8 mouse cellular contexts compared by ENCODE assay signal in genomic region chr1:128472022-128472712, GRCm38 (mm10). TPM values are rescaled to one million over a fixed set of nuclear protein-coding genes. Genes with fewer than 3 reads are reported as not detected.
DNase-seq lines count a peak whose midpoint lies in the region; ATAC-seq and TF ChIP-seq lines count a peak whose summit lies in the region.

No protein-coding gene starts in this region.

- peaks cover 8% of the 10 kb centered on the region; the same call in 1 of the 2 replicates for H3K4me1 ChIP-seq in hindbrain, embryonic 11.5 days (replicated peaks; ENCODE audit: control insufficient read depth, insufficient read depth, low read length)
- 0 out of 2 replicates have a peak, but pooled peaks cover 4% of the 10 kb centered on the region for H3K4me1 ChIP-seq in lung, postnatal 0 days (ENCODE audit: insufficient read depth, low read depth, low read length)

- peak overlapping the region; percentile 24 for H3K4me3 ChIP-seq in hindbrain, embryonic 11.5 days (ENCODE audit: low read depth, low read length)
- 0 out of 2 replicates have a peak overlapping the region, but pooled peaks have one; percentile 6 for H3K4me3 ChIP-seq in lung, postnatal 0 days (ENCODE audit: low read depth, low read length)

- WGBS in hindbrain, embryonic 11.5 days = under 1% methylated on average over 20 of the region's 20 CpGs
- WGBS in lung, postnatal 0 days = 4% methylated on average over 20 of the region's 20 CpGs

- POLR2A ChIA-PET in Patski (lab: Charles Lee) = no interaction called here

- in situ Hi-C loops in Patski (cut with MboI; ENCODE audit: low pct_unique_long_range_greater_than_20kb) = no loop called here

- ATAC-seq in Patski = peak; percentile 85
- ATAC-seq in hindbrain, embryonic 11.5 days (ENCODE audit: low FRiP score) = peak; percentile 94
- peak; percentile 90 for ATAC-seq in lung, postnatal 0 days

- no peaks in the 10 kb centered on the region for H3K9me3 ChIP-seq in hindbrain, embryonic 11.5 days (ENCODE audit: control insufficient read depth, low read length)
- H3K9me3 ChIP-seq in lung, postnatal 0 days (ENCODE audit: low read length) = no peaks in the 10 kb centered on the region

- H3K9ac ChIP-seq in hindbrain, embryonic 11.5 days (ENCODE audit: low read depth, low read length) = peak overlapping the region; percentile 41
- H3K9ac ChIP-seq in lung, postnatal 0 days (replicated peaks; ENCODE audit: low read depth) = no peak overlapping the region

- CTCF ChIA-PET in Patski (lab: Charles Lee) = no interaction called here

- no peak for TF ChIP-seq CTCF in Patski (IDR thresholded peaks at IDR 0.05)
- TF ChIP-seq CTCF in lung, postnatal 0 days (IDR thresholded peaks at IDR 0.05) = no peak

- DNase-seq in Patski (ENCODE audit: low read depth, low spot score) = no peak
- DNase-seq in cerebellum, postnatal 14 days = peak; percentile 64 to 65
- DNase-seq in frontal cortex, postnatal 14 days (ENCODE audit: low spot score in 2 of 2) = peak; percentile 66 to 71
- DNase-seq in hindbrain, embryonic 11.5 days (ENCODE audit: low spot score) = peak; percentile 91
- DNase-seq in layer of hippocampus, postnatal 25 days (ENCODE audit: extremely low spot score in 1 of 2, low spot score in 1 of 2) = peak; percentile 31 to 58
- peak; percentile 80 for DNase-seq in lung, postnatal 0 days (ENCODE audit: low spot score)
- peak; percentile 77 for DNase-seq in right cerebral cortex, adult 18-20 months
- no peak for DNase-seq in spleen, adult 12 weeks (ENCODE audit: low spot score)

- TF ChIP-seq EP300 in lung, postnatal 0 days (IDR thresholded peaks at IDR 0.05) = no peak

- peak overlapping the region; percentile 90 for H3K27ac ChIP-seq in hindbrain, embryonic 11.5 days (ENCODE audit: low read depth, low read length)
- H3K27ac ChIP-seq in lung, postnatal 0 days (ENCODE audit: low read length) = no peak overlapping the region

- H3K4me2 ChIP-seq in hindbrain, embryonic 11.5 days (replicated peaks; ENCODE audit: low read depth, low read length) = peak overlapping the region; percentile 44
- H3K4me2 ChIP-seq in lung, postnatal 0 days (replicated peaks; ENCODE audit: low read depth, low read length) = peak overlapping the region; percentile 47

- no peaks in the 10 kb centered on the region for H3K27me3 ChIP-seq in Patski
- H3K27me3 ChIP-seq in hindbrain, embryonic 11.5 days (ENCODE audit: control insufficient read depth, insufficient read depth, low read length) = no peaks in the 10 kb centered on the region
- H3K27me3 ChIP-seq in lung, postnatal 0 days (replicated peaks; ENCODE audit: insufficient read depth, low read length) = no peaks in the 10 kb centered on the region

- no peaks in the 10 kb centered on the region for H3K36me3 ChIP-seq in hindbrain, embryonic 11.5 days (ENCODE audit: control insufficient read depth, insufficient read depth, low read length)
- no peaks in the 10 kb centered on the region for H3K36me3 ChIP-seq in lung, postnatal 0 days (ENCODE audit: insufficient read depth, low read length)

RNA-seq across cellular contexts. Expression of gene Dars, which starts 55.0 kb away (rescaled TPM):
- polyA plus RNA-seq in Patski (2021) = 107 TPM
- polyA plus RNA-seq in hindbrain, embryonic 11.5 days (2014; fragmentation: Nextera tagmentation; extraction: Ambion mirVana) = 151 and 159 TPM in 2 replicates
- total RNA-seq in layer of hippocampus, postnatal 25 days (2021) = 10 to 100 TPM; 68.7 to 70.1 TPM
- 68.5 and 80.8 TPM in 2 replicates for polyA plus RNA-seq in lung, postnatal 0 days (2015; fragmentation: Nextera tagmentation; extraction: Ambion mirVana)

Comparison
In these comparisons a context has a peak if more than half of its experiments do, and no peak if none do; other contexts are left out.
1. DNase-seq: peak in cerebellum, postnatal 14 days (2 of 2), frontal cortex, postnatal 14 days (2 of 2), hindbrain, embryonic 11.5 days (single experiment), layer of hippocampus, postnatal 25 days (2 of 2), lung, postnatal 0 days (single experiment) and right cerebral cortex, adult 18-20 months (single experiment); none in Patski (single experiment) and spleen, adult 12 weeks (single experiment).
2. Peak in every context shown above with its lines, with median percentiles within 50 percentile points of each other: ATAC-seq.